ENCODE assay signal across 1 mouse cellular context in the genomic region with DNA sequence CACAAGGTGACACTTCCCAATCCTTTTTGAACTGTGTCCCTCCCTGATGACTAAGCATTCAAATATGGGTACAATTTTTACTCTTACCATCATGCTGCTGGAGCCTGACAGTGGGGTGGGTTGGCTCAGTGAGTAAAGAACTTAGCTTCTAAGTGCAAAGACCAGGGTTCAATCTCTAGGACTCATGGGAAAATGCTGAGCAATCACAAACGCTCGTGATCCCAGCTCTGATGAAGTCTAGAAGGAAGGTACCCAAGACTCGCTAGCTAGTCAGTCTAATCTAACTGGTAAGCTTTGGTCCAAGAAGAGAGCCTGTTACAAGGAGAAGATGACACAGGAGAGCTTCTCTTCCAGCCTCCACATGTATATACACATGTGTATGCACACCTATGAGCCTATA.
TF ChIP-seq lines count a peak whose summit lies in the region.

No protein-coding gene starts in this region.

TF ChIP-seq in ES-E14, 5 proteins besides CTCF, POLR2A, EP300 and RAD21 (continued from another document):
- TF ChIP-seq ZC3H11A (IDR thresholded peaks at IDR 0.05; ENCODE audit: borderline replicate concordance, low read depth, low read length) (no peak), HCFC1 (IDR thresholded peaks at IDR 0.05; ENCODE audit: borderline replicate concordance, insufficient read depth, low read length) (no peak), CHD2 (IDR thresholded peaks at IDR 0.05; ENCODE audit: low read depth, low read length) (no peak)
TF ChIP-seq in ES-E14: peak in this region for 1.
